Mouse (Mus musculus): ENCODE results near the gene Egflam.

- TF ChIP-seq CTCF (IDR thresholded peaks at IDR 0.05; ENCODE audit: insufficient read depth, low read length), result no peak
- no peak for TF ChIP-seq POLR2A (IDR thresholded peaks at IDR 0.05; ENCODE audit: borderline replicate concordance, extremely low read depth, low read depth, low read length)
These were observed 158.3 kb downstream of the Egflam start for GRCm38 (mm10) chr15:7239904-7240303.
